Mouse (Mus musculus) cerebellum, adult 9-10 months (tissue): ENCODE data around the gene Guk1.
"Not testable (repeated sequence)": the region's sequence is repeated elsewhere in the genome, so short reads cannot be mapped to it uniquely, and the experiment has no call there.

Experiments used
- DNase-seq: peaks from one replicate; pipeline ENCODE4 v3.0.0; 2022

The Guk1 gene

DNA sequence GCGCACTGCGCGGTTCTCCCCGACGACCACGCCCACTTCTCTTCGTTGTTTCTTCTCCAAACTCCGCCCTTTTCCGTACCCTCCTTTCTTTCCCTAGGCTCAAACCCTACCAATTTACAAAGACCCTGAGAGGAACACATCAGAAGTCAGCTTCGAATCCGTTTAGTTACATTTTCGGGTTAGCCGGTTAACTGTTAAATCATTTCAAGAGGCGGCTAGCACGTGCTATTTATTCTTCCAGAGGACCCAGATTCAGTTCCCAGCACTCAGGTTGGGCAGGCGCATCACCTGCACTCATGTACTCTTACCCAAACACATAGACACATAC lies at the start of gene Guk1:
Guk1 (minus strand) TSS at position 154 of the 328 bp plus-strand sequence.
- no peak for DNase-seq

DNA sequence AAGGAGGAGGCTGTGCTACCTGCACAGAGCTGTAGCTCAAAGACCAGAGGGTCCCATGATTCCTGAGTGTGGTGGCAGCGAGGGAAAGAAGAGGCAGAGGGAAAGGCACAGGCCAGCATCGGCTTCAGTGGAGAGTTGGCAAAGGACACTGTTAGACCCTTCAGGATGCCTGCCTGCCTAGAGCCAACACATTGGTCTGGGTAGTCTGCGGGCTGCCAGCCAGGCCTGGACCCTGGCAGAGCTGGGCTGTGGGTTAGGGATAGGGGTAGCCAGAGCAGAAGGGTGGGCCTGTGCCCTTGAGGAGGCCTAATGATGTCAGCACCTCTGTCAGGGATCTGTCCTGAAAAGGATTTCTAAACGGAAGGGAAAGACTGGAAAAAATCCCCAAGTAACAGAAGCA lies 47.8 kb upstream of the Guk1 start:
- no peak for DNase-seq

DNA sequence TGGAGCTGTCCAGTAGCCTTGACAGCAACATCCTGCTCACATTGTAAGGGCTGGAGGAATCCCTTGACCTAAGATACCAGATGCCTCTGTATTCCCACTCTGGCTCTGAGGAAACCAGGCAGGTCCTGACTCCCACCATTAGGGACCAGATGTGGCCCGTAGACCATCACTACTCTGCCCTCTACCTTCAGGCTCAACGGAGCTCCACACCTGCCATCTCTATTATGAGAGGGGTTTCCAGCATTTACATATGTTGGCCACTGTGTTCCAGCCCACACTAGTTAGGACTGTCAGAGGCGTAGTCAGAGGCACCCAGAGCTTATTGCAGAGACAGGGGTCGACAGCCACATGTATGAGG lies 47.4 kb upstream of the Guk1 start:
- DNase-seq: no peak

DNA sequence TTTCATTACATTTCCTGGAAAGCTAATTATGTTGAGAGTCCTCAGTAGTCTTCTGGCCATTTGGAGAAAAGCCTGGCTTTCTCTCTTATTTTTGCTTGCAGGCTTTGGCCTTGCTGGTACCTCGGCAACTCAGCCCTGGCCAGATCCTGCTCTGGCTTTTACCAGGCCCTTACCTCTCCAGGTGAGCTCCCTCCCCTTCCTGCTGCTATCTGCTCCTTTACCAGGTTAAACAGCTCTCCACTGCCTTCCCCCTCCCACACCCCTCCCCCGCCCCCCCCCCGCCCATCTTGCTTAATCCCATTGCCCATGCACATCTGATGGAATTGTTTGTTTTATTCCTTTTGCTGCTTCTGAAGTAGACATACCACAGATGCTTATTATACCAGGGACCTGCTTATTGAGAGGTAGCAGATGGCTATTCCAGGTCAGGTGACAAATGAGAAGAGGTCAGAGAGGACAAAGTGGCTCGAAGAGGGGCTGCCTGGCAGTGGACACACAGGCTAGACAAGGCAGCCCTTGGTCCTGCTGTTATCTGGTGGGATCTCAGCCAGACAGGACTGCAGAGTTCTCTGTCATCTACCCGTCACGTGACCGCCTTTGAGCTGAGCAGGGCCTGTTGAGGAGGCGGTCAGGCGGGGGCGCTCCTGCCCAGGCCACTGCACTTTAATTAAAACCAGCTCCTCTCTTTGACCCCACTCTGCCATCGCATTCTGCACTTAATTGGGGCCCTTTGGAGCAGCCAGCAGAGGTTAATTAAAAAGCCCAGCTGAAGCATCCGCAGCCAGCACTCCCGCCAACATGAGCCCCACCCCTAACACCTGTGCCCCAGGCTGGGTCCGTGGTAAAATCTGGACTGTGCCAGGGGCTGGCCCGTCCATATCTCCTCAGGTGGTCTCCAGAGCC lies 46.8 kb upstream of the Guk1 start:
- DNase-seq: peak; percentile 87

DNA sequence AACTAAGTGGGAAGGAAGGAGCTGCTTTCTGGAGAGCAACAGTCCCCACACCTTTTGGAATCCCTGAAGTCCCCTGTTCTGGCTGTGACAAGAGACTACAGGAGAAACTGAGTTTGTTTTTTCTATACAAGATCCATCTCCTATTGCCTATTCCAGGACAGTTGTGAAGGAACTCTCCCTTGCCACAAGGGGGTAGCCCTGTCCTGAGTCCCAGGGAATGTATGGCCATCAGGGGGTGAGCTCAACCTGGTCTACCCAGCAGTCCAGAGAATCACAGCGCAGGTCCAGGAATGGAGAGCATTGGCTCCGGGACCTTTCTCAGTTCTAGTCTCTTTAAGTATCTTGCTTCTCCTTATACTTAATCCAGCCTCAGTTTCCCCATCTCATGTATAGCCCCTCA lies 40.8 kb upstream of the Guk1 start:
- DNase-seq: no peak

DNA sequence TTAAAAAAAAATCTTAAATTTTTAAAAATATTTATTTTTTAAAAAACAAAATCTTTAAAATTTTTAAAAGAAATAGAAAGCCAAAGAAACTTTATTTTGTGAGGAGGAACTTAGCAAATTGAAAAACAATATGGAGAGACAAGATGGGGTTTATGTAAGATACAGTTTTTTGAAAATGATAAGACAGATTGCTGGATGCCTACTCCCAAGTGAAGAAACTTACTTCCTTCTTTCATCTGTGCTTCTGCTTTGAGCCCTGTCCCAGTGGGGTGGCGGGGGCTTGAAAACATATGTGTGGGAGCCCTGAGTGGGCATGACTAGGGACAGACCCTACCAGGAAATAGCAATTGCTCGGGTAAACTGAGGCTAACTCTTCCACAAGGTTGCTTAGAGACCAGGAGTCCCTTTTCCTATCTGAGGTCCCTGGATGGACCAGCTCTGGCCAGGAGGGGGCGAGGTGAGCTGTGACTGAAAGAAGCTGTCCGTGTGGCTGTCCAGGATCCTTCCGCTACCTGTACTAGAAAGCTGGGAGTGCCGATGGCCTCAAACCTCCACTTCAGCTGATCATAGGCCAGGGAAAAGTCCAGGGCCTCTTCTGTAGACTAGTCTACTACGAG lies 38.2 kb upstream of the Guk1 start:
- DNase-seq: peak; percentile 73

DNA sequence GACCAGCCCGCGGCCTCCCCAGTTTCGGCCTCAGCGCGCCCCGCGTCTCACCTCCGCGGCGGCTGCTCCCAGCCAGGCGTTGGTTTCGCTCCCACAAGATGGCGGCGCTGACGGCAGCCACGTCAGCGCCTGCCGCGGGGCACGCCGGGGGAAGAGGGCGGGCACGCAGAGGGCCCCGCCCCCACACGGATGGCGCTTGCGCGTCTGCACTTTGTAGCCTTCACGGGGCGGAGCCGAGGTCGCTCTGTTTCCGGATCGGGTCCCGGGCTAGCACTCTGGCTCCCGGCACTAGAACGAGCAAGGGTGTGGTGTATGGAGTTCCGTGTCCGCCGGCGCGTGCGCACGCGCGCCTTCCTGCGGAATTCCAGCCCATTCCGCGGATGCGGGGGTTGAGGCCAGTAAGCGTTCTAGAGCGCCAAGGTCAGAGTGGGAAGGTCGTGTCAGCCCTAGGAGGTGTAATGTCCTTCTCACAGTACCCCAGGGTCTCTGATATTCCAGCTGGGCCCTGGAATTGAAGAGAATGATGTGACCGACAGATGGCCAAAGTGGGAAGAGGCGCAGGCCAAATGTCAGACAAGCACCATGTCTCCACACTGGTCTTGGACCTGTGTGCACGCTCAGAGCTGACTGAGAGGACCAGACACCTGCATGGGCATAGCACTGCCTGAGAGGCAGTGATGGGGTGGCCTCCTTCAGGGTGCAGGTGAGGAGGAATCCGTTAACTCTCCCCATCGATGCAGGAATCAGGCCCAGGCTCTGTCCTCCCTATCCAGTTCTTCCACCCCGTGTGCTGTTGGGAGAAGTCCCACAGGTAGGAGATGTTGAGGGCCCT lies 36.3 kb upstream of the Guk1 start, which contains the start of gene Arf1:
Arf1 (minus strand) TSS at position 149 of the 832 bp plus-strand sequence.
- DNase-seq: peak; percentile 96

DNA sequence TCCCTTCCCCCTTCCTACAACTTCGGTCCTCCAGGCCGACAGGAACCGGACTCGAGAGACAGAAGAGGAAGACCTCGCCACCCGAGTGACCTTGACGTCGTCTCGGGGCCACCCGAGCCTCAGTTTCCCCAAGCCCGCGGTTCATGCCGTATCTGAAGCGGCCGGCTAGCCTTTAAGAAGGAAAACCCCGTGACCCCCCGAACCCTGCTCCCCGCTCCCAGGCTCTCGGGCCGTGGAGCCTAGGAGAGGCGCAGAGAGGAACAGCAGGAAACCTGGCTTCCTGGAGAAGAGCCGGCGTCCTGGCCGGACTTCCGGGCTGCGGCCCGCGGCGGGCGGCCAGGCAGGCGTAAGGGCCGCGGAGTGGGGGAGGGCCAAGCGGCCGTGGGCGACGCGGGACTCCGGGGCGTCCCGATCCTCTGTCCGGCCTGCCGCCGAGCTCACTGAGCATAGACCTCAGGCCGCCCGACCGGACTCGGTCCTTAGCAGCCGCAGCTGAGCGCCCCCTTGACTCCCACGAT lies 35.7 kb upstream of the Guk1 start:
- DNase-seq: peak; percentile 66

DNA sequence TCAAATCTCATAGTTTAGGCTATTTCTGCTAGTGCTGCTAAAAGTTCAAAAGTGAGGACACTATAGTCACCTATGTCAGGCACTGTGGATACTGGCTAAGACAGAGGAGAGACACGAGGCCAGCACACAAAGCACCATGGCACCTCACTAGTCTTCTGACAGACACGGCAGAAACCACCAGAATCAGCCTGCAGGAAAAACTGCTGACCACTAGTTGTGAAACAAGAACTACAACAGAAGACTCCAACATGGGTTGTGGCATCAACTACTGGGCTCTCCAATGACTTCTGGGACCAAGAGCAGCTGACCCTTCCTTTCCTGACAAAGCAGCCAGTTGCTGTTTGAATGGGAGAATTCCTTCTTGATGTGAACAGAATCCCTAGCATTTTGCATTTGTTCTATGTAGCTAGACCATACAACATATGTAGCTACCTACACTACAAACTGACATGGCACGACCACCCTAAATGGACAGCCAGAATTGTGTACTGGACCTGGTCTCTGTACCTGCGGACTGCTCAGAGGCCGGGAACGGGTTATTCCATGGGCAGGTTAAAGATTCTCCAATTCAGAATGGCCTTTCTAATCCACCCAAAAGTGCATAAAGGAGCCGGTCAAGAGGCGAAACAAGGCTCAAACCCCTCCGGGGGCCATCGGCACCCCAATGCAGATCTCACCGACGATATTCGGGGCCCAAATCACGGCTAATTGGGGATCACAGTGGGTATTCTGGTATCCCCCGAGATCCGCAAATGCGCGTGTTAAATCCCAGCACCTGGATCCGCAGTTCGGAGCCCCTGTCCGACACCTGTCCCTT lies 35.0 kb upstream of the Guk1 start:
- peak; percentile 31 for DNase-seq

DNA sequence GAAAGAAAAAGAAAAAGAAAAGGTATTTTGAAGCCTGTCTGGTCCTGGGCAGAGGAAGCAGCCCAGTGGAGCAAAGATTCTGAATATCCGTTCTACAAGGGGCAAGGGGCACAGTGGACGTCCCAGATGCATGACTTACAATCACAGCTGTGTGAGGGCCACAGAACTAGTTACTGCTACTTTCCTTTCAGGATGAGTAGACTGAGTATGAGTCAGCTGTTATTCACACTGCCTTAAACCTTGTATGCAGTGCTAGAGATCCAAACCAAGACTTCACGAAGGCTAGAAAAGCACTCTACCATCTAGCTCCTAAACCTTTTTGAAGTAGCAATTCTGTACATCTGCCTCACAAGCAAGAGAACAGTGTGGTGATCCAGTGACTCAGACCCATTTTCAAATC lies 34.2 kb upstream of the Guk1 start:
- DNase-seq: peak; percentile 18

DNA sequence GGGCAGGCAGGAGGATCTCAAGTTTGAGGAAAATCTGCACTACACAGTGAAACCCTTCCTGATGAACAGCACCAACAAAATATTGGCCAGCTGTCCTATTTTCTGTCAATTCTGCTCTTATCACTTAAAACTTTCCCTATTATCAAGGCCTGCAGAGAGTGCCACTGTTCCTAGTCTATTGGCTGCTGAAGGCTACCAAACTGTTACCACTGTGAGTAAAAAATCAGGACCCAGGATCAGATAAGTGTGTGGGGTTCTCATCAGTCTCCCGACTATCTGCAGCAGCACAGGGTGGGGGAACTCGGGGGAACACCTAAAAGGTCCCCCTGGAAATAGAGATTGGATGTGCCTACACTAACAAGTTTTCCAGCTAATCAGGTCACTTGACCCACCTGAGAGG lies 33.2 kb upstream of the Guk1 start:
- DNase-seq: no peak

DNA sequence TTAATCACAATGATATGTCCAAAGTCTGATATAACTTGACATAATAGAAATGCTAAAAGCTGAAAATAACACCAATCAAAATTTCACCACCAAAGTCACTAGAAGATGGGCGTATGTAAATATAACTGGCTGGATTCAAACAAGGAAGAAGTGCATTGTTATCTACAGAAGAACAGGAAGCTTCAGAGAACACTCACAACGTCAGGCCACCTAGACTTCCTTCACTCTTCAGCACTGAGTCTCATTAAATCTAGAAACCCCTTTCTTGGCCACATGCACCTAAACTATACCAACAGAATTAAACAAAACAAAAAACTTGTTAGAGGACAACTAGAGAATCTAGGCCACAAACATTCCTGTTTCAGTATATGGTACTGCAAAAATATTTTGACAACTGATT lies 32.5 kb upstream of the Guk1 start:
- DNase-seq: no peak

DNA sequence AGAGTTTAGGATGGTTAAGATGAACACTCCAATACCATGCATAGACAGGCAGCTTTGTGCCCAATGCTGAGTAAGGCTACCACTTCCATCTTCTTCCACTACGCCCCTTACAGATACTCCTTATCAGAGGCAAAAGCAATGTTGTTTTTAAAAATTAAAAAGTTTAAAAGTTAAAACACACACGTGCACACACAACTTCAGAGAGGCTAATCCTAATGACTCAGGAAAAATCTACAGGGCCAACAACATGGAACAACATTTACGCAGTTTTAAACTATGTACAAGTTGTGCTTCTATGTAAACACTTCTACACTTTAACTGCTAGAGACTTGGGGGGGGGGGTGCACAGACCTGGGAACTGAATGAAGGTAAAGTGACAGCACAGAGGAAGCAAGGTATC lies 32.0 kb upstream of the Guk1 start:
- DNase-seq: no peak

DNA sequence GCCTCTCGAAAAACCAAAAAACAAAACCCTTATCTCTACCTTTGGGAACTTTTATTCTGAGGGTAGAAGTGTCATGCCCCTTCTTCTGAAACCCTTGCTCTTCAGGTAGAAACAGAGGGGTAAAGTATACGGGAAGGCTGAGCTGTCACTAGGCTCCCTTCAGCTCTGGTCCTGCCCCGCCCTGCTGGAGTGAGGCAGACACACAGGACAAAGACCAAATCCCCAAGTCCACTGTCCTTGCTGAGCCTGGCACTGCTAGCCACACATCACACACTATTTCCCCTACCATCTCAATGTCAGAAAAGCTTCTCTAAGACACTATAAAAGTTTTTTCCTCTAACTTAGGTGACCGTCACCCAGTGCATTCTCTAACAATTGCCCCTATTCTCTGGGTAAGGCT lies 30.3 kb upstream of the Guk1 start:
- no peak for DNase-seq

DNA sequence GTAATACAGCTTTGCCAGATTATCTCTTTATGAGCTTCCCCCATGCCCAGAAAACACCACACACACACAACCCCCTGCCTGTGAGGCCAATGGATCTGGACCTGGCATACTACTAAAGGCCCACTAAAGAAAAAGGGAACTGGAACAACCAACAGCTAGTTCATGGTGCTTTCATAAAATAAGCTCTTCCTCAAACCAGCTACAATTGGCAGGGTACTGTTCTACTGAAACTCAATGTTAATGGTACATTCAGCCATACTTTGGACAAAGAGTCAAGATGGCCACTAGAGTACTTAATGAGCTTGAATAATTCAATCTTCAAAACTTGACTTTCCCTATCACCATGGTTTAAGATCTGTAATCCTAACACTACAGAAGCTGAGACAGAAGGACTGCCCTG lies 29.6 kb upstream of the Guk1 start:
- no peak for DNase-seq

DNA sequence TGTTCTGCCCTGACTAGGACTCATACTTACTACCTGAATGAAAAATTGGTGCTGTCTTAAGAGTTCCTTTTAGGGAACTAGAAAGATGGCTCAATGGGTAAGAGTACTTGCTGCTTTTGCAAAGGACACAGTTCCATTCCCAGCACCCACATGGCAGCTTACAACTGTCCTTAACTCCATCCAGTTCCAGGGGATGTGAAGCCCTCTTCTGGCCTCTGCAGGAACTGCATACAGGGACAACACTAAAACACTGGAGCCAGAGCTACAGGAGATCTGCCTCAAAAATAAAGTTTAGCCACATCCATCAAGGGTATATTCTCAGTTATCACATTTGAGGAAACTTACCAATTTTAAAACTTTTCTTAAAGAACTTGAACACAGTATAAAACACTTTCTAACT lies 27.1 kb upstream of the Guk1 start:
- DNase-seq: no peak

DNA sequence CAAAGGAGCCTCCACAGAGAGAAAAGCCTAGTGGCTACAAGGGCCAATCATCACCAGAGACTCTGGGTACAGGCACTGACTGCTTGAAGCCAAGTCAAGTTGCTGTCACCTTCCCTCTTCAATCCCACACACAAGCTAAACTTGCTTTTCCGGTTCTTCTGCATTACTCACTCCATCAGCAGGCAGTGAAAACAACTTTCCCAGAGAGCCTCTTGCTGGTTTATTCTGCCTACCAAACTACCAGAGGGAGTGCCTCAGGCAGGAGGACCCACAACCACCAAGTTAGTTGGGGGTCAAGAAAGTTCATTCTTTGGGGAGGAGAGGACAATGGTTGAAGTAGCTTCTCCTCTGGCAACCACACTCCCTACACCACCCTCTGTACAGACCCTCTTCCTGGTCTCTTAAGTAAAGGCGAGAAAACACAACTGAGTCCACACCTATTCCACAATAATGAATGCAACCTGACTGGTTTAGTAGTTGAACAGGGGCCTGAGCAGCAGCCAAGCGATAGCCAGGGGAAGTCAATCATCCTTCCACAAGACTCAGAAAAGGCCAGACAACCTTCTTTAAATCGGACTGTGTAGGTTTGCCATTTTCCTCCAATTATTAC lies 26.5 kb upstream of the Guk1 start:
- DNase-seq: no peak

DNA sequence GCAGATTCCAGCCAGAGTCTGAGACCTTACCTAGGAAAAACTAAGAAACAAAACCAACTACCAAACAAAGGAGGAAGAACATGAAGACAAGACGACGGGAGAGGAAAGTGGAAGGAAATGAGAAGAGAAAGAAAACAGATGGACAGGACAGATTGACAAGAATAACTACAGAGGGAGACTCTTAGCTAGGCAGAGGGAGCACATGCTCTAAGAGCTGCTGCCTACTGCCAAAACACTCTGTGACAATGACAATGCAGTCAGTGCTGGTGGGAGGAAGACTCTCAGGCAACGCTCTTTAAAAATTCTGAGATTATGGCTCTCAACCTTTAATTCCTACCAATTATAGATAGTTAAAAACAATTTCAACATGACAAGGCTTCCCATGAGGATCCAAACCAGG lies 24.9 kb upstream of the Guk1 start:
- DNase-seq: no peak

DNA sequence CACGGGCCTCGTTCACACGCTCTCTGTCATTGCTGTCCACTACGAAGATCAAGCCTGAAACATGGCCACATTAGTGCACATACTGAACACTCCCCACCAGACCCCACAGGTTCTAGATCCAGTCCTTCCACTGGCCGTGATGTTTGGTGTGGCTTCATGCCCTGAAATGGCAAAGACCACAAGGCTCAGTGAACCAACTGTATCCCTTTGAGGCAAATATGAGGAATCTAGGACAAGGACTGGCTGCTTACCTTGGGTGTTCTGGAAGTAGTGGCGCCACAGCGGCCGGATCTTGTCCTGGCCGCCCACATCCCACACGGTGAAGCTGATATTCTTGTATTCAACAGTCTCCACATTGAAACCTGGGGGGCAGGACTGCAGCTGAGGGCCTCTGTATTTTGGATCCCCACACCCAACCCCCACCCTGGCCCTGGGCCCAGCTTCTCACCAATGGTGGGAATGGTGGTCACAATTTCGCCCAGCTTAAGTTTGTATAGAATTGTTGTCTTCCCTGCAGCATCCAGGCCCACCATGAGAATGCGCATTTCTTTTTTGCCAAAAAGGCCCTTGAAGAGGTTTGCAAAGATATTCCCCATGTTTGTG lies 21.0 kb upstream of the Guk1 start:
- DNase-seq: no peak

DNA sequence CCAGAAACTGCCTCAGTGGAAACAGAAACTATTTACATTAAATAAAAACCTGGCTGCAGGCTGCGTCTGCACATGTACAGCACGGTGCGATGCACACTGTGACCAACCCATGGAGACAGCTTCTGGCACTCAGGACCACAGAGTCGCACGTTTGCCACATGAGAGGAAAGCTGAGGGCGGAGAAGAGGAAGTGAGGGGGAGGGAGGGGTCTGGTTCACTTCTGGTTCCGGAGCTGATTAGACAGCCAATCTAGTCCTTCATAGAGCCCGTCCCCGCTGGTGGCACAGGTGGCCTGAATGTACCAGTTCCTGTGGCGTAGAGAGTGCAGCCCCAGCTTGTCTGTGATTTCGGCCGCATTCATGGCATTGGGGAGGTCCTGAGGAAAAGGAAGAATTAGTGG lies 20.3 kb upstream of the Guk1 start:
- not testable (repeated sequence) for DNase-seq

DNA sequence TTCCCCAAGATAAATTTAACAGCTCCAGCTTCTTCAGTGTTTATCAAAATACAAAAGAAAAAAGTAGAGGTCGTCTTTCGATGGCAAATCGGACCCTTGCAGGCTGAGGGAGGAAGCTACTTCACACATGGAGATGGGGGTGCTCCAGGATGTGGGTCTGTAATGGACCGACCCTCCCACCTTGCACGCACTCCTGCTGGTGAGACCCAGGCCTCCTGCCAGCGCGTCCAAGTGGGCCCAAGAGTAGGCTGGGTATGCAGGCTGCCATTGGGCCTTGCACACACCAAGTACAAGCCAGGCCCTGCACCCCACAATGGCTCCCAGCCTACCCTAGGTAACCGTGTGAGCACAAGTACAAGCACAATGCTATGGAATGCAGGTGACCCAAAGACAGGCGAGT lies 19.5 kb upstream of the Guk1 start:
- DNase-seq: not testable (repeated sequence)

DNA sequence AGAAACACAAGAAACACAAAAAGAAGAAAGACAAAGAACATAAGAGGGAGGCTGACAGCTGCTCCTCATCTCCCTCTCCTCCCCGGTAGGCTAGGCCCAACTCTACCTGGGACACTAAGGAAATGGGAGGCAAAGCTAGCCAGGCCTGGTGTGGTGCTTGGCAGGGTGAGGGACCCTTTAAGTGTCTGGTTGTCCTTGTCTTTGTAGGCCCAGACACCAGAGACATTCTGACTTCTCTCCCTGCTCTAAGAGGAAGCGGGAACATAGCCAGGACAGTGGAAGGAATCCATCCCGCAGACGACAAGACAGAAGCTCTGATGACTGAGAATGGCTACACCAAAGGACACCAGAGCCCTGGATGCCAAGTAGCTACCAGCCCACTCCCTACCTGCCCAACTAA lies 18.0 kb upstream of the Guk1 start:
- DNase-seq: no peak
